Mouse (Mus musculus) MEL-GATA-1-ER (cell line): ENCODE results near the gene Adrb1.
"Not testable (repeated sequence)": the region's sequence is repeated elsewhere in the genome, so short reads cannot be mapped to it uniquely, and the experiment has no call there.

ENCODE experiments used
- DNase-seq: peaks from one replicate; pipeline ENCODE4 v3.0.0-alpha.2; 2012; ENCODE audit warnings: low read depth; ENCODE audit errors: extremely low read depth

Adrb1 gene

GRCm38 (mm10) chr19:56747878-56748277 lies 25.9 kb downstream of the Adrb1 start:
- no peak for DNase-seq

DNA sequence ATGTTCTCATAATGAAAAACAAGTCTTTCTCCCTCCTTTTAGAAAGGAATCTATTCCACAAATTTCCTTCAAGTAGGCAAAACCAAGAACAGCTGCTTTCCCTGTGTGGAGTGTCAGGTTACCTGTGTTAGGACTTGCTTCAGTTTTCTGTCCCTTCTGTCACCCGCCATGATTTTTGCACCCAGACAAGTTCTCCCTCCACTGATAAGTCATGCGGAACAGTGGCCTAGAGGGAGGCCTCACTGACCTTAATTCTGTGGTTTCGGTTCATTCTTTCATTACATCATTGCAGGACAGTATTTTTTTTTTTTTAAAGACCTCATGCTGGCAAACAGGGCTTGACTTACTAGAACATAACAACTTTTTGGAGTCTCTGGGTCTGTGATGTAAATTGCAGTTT lies 27.3 kb downstream of the Adrb1 start:
- DNase-seq: no peak

DNA sequence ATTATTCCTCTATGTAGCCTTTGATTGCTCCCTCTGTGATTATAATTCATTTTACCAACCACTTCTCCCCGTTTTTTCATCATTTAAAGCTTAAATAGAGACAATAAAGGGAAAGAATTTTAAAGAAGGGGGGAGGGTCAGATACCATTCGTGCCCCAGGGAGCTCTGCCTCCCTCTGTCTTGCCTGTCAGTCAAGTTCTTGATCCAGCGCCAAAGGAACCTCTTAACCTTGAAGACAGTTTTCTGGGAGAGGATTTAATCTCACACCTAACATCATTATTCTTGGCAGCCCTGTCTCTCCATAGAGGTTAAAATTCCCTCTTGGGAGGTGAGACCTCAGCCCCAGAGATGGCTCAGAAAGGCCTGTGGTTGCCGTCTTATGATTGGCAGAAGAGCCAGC lies 28.7 kb downstream of the Adrb1 start:
- DNase-seq: no peak

DNA sequence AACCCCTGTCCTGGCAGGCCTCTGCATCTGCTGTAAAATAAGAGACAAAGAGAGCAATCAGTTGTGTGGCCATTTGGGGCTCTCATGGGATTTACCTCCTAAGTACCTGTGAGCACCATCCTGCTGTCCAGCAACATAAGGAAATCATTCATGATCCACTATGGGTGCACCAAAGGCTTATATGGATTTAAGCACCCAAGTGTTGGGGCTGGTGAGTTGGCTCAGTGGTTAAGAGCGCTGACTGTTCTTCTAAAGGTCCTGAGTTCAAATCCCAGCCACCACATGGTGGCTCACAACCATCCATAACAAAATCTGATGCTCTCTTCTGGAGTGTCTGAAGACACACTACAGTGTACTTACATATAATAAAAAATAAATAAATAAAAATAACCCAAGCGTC lies 32.5 kb downstream of the Adrb1 start:
- not testable (repeated sequence) for DNase-seq

DNA sequence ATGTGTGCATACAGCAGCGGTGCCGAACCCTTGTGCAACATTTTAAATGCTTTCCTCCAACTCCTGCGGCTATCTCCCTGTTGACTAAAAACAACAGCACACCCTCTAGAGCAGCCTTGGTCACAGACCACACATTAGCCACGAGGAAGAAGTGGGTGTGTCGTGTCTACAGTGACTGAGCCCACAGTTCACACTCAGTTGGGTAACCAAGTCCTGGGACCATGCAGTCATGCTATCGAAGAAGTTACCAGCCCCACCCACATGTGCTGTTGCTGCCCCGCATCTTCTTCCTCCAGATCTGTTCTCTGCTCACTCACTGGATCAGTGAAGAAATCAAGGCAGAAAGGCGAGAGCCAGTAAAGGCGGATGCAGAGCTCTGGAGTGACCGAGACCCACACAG lies 34.4 kb downstream of the Adrb1 start:
- no peak for DNase-seq

- no peak for DNase-seq
Observed at GRCm38 (mm10) chr19:56758311-56758710, 36.3 kb downstream of the Adrb1 start.

DNA sequence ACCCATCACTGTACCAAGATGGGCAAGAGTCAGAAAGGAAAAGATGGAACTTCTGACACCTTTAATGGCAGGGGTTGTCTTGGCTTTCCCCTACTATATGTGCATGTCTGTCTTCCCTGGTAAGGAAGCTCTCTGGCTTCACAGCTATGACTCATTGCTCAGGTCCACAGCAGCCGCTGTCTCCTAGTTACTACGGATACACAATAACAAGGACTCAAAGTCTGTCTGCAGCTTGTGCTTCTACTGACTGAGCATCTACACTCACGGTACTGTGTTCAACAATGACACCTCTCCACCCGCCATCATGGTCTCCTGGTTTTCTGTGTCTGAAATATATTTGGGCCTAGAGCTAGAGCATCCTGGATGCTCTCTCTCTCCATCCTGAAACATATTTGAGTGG lies 37.7 kb downstream of the Adrb1 start:
- no peak for DNase-seq

GRCm38 (mm10) chr19:56760306-56760940 lies 38.4 kb downstream of the Adrb1 start:
- no peak for DNase-seq

- no peak for DNase-seq
Observed at GRCm38 (mm10) chr19:56761096-56761495, 39.1 kb downstream of the Adrb1 start.

DNA sequence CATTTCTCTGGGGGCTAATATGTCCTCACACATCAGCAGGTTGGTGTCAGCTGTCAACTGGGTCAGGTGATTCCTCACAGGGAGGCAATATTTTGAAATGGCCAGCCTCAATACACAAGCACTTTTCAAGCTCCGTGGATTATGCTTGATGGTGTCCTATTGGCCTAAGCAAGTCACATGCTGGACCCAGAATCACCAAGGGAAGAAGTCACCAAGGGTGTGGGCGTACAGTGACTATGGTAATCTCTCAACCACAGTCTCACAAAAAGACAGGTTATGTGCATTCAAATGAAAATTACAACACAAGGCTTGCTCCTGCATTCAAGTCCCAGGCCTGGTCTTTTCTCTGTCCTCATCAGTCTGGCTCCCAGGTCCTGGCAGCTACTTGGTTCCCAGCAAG lies 39.7 kb downstream of the Adrb1 start:
- no peak for DNase-seq

GRCm38 (mm10) chr19:56762686-56763085 lies 40.7 kb downstream of the Adrb1 start:
- DNase-seq: no peak

DNA sequence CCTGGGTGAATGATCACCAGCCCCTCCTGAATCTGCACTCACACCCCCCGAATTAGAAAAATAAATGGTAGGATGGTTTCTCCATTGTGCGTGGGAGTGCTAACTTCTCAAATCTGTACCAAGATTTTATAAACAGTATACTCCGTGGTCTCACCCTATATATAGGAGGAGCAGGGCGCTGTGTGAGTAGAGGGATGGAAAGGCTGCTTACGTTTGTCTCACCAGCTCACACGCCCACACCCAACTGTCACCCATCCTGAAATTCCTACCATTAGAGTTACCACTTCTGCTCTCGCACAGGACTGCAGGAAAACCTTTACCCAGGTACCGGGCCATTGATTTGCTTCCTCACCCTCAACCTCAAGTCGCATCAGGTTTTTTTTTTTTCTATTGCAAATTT lies 47.0 kb downstream of the Adrb1 start:
- no peak for DNase-seq

DNA sequence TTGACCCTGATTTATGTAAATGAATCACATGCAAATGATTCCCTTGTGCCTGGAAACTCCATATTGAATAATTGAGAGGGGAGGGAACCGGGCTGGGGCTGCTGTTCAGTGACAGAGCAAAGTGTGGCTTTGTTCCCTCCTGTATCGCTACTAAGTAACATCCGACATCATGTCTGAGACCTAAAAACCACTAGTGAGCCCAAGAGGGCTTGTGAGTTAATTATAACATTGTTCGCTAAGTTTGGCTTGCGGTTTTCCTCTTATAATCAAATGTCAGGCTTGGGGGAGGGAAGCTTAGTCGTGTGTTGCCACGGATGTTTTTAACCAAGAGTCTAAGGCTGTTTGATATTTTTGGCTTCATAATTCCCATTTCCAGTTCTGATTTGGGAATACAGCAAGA lies 50.2 kb downstream of the Adrb1 start:
- DNase-seq: no peak

- DNase-seq: no peak
Observed at GRCm38 (mm10) chr19:56773393-56773971, 51.5 kb downstream of the Adrb1 start.

GRCm38 (mm10) chr19:56774408-56774962 lies 52.5 kb downstream of the Adrb1 start:
- no peak for DNase-seq

DNA sequence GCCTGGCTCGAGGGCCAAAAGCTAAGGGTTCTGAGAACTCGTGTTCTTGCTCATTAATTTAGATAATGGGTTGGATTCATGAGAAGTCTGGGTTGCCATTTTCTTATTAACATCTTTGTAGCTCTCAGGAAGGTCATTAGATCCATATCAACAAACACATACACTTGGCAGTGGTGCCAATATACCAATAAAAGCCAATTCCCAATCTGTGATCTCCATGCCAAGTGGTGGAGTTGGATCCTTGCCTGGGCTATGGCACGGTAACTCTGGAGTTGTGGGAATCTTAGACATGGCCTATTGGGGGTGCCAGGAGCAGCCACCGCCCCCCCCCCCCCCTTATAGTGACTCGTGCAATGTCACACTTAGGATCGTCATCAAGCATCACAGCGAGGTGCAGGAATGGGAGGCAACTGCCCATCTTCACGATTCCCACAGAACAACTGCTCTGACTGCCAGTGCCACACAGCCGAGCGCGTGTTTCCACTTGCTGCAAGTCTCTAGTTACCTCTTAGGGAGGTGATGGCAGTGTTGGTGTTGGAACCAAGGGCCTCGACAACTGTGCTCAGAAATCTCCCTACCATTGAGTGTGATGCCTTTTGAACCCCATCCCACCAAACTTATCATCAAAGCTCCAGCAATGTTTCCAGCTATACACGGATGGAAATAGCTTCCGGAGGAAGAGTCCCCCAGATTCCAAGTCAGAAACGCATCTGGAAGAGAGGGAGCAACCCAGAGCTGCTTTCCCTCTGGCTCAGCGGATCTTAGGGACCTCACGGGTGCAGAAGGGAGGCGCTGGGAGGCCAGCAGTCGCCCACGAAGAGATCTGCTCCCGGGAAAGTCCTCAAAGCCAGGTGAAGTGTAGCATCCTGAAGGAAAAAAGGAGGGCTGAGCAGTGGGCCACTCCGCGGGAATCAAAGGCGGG lies 53.2 kb downstream of the Adrb1 start:
- DNase-seq: no peak

GRCm38 (mm10) chr19:56775893-56776718 lies 54.1 kb downstream of the Adrb1 start:
- DNase-seq: no peak

DNA sequence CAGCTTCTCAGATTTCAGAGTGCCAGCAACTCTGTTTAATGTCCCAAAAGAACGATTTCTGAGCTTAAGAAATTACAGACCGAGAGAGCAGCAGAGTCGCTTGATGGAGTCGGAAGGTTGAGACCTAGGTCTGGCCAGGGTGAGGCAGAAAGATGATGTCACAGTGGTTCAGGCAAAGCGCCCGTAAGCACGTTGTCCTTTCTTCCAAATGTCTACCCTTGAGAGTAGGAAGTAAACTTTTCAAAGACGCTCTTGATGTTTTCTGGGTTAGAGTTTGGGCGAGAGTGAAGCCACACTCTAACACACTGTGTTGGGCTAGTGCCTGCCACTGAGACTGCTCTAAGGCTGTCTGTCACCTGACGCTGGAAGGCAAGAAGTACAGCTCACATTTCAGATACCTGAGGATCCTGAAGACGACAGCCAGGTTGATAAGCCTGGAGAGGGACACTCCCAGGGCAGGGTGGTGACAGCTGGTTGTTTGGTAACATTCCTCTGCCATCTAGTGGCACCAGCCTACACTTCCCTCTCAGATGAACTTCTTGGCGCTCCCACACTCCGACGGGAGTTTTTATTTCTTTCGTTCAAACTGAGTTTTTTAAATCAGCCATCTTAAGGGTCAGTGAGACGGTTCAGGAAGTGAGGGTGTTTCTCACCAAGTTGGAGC lies 54.9 kb downstream of the Adrb1 start:
- DNase-seq: no peak

GRCm38 (mm10) chr19:56778532-56778931 lies 56.5 kb downstream of the Adrb1 start:
- DNase-seq: not testable (repeated sequence)
